Mouse (Mus musculus) CH12.LX (cell line): ENCODE measurements around the gene Tbc1d2b. TPM values are rescaled to one million over a fixed set of nuclear protein-coding genes. Genes with fewer than 3 reads are reported as not detected.
A peak's percentile ranks its signal among the peaks of the same experiment; 100 is the strongest.

Source experiments
- DNase-seq: peaks from one replicate; pipeline ENCODE4 v3.0.0-alpha.2; 2013; ENCODE audit errors: extremely low read depth
- H3K27ac ChIP-seq: 2 replicates; pipeline ENCODE4 v1.5.1; 2012; ENCODE audit warnings: low read depth, mild to moderate bottlenecking, control low read depth, moderate library complexity; ENCODE audit not compliant: insufficient read depth
- H3K27me3 ChIP-seq: replicated peaks from 2 replicates; pipeline ENCODE3; 2012; ENCODE audit warnings: inconsistent platforms
- H3K36me3 ChIP-seq, 2 experiments: replicated peaks in 1 of 2; 2 replicates each; pipeline versions ENCODE3 to v1.6.1; 2012; ENCODE audit warnings: inconsistent platforms in 1 of 2, low read length in 1 of 2, mild to moderate bottlenecking in 1 of 2, mixed read lengths in 1 of 2, moderate library complexity in 1 of 2; ENCODE audit not compliant: control insufficient read depth in 1 of 2, insufficient read depth in 1 of 2
- H3K4me1 ChIP-seq, 2 experiments: 2 replicates each; pipeline ENCODE4 v1.6.1; 2012; ENCODE audit warnings: inconsistent platforms in 1 of 2, moderate library complexity in 1 of 2; ENCODE audit not compliant: insufficient read depth in 2 of 2, control insufficient read depth in 1 of 2
- H3K4me2 ChIP-seq: 2 replicates; pipeline ENCODE4 v1.6.1; 2012; ENCODE audit warnings: low read depth, mild to moderate bottlenecking, control low read depth; ENCODE audit not compliant: poor library complexity, insufficient read depth, severe bottlenecking
- H3K4me3 ChIP-seq, 3 experiments: fragments of 150-350 bp in 1 of 3; sonication (generic) in 1 of 3; replicated peaks in 1 of 3; 2 replicates each; pipeline versions ENCODE3 to v1.5.1; 2011 to 2012; ENCODE audit warnings: low read depth in 2 of 3, low read length in 2 of 3, mild to moderate bottlenecking in 2 of 3, moderate library complexity in 2 of 3, control low read depth in 1 of 3, improper control_type of control experiment in 1 of 3, inconsistent platforms in 1 of 3, mixed read lengths in 1 of 3; ENCODE audit not compliant: poor library complexity in 1 of 3
- H3K79me2 ChIP-seq: replicated peaks from 2 replicates; pipeline ENCODE4 v1.6.1; 2012; ENCODE audit warnings: mild to moderate bottlenecking, moderate library complexity; ENCODE audit not compliant: control insufficient read depth, poor library complexity, insufficient read depth, severe bottlenecking; ENCODE audit errors: extremely low read depth
- H3K9ac ChIP-seq: 2 replicates; pipeline ENCODE4 v1.6.1; 2012; ENCODE audit warnings: low read depth, mild to moderate bottlenecking, control low read depth, moderate library complexity; ENCODE audit not compliant: insufficient read depth
- H3K9me3 ChIP-seq: replicated peaks from 2 replicates; pipeline ENCODE3; 2012; ENCODE audit warnings: low read length, inconsistent platforms, mixed read lengths
- BHLHE40 ChIP-seq: IDR thresholded peaks from 2 replicates; pipeline ENCODE4 v1.6.1; 2011; ENCODE audit warnings: mild to moderate bottlenecking, low read depth, low read length, improper control_type of control experiment
- CHD1 ChIP-seq: IDR thresholded peaks from 2 replicates; pipeline ENCODE4 v1.6.1; 2012; ENCODE audit warnings: low read depth, low read length, improper control_type of control experiment, inconsistent platforms
- CHD2 ChIP-seq: IDR thresholded peaks from 2 replicates; pipeline ENCODE4 v1.6.1; 2011; ENCODE audit warnings: low read length, improper control_type of control experiment
- CTCF ChIP-seq, 2 experiments: IDR thresholded peaks in 1 of 2; conservative IDR thresholded peaks in 1 of 2; 2 replicates each; pipeline ENCODE4 v1.5.1; 2011 to 2012; ENCODE audit warnings: low read depth in 2 of 2, low read length in 2 of 2, improper control_type of control experiment in 1 of 2, inconsistent platforms in 1 of 2, mild to moderate bottlenecking in 1 of 2, moderate library complexity in 1 of 2
- E2F4 ChIP-seq: IDR thresholded peaks from 2 replicates; pipeline ENCODE4 v1.6.1; 2011; ENCODE audit warnings: low read depth, low read length, improper control_type of control experiment; ENCODE audit not compliant: insufficient replicate concordance
- ETS1 ChIP-seq: conservative IDR thresholded peaks from 2 replicates; pipeline ENCODE4 v1.6.1; 2012; ENCODE audit warnings: low read depth, mild to moderate bottlenecking, inconsistent platforms, low read length, improper control_type of control experiment, moderate library complexity
- GABPA ChIP-seq: IDR thresholded peaks from 2 replicates; pipeline ENCODE4 v1.6.1; 2012; ENCODE audit warnings: low read depth, low read length, improper control_type of control experiment, inconsistent platforms; ENCODE audit not compliant: insufficient replicate concordance
- HCFC1 ChIP-seq: IDR thresholded peaks from 2 replicates; pipeline ENCODE4 v1.6.1; 2012; ENCODE audit warnings: low read depth, mild to moderate bottlenecking, inconsistent platforms, low read length, improper control_type of control experiment
- IRF4 ChIP-seq: IDR thresholded peaks from 2 replicates; pipeline ENCODE4 v1.6.1; 2014; ENCODE audit warnings: low read depth, mild to moderate bottlenecking, inconsistent platforms, low read length, improper control_type of control experiment
- JUN ChIP-seq: IDR thresholded peaks from 2 replicates; pipeline ENCODE4 v1.6.1; 2011; ENCODE audit warnings: low read depth, mild to moderate bottlenecking, low read length, improper control_type of control experiment, moderate library complexity; ENCODE audit not compliant: insufficient read depth
- JUND ChIP-seq: conservative IDR thresholded peaks from 2 replicates; pipeline ENCODE4 v1.6.1; 2011; ENCODE audit warnings: low read depth, low read length, improper control_type of control experiment
- KAT2A ChIP-seq: IDR thresholded peaks from 2 replicates; pipeline ENCODE4 v1.6.1; 2012; ENCODE audit warnings: low read length, improper control_type of control experiment, inconsistent platforms; ENCODE audit not compliant: insufficient replicate concordance
- MEF2A ChIP-seq: IDR thresholded peaks from 2 replicates; pipeline ENCODE4 v1.6.1; 2014; ENCODE audit warnings: low read depth, mild to moderate bottlenecking, inconsistent platforms, low read length, improper control_type of control experiment, borderline replicate concordance
- MXI1 ChIP-seq: IDR thresholded peaks from 2 replicates; pipeline ENCODE4 v1.6.1; 2011; ENCODE audit warnings: mild to moderate bottlenecking, low read depth, low read length, improper control_type of control experiment
- MYC ChIP-seq: IDR thresholded peaks from 2 replicates; pipeline ENCODE4 v1.6.1; 2011; ENCODE audit warnings: low read depth, mild to moderate bottlenecking, improper control_type of control experiment, low read length
- NELFE ChIP-seq: IDR thresholded peaks from 2 replicates; pipeline ENCODE4 v1.6.1; 2011; ENCODE audit warnings: low read depth, low read length, improper control_type of control experiment
- NRF1 ChIP-seq: IDR thresholded peaks from 2 replicates; pipeline ENCODE4 v1.6.1; 2014; ENCODE audit warnings: low read depth, mild to moderate bottlenecking, inconsistent platforms, low read length, improper control_type of control experiment, moderate library complexity
- RCOR1 ChIP-seq: conservative IDR thresholded peaks from 2 replicates; pipeline ENCODE4 v1.6.1; 2012; ENCODE audit warnings: low read depth, mild to moderate bottlenecking, inconsistent platforms, low read length, improper control_type of control experiment
- SIN3A ChIP-seq: IDR thresholded peaks from 2 replicates; pipeline ENCODE4 v1.6.1; 2012; ENCODE audit warnings: low read length, improper control_type of control experiment, inconsistent platforms
- TBP ChIP-seq: conservative IDR thresholded peaks from 2 replicates; pipeline ENCODE4 v1.6.1; 2011; ENCODE audit warnings: low read depth, low read length, improper control_type of control experiment
- TCF12 ChIP-seq: IDR thresholded peaks from 2 replicates; pipeline ENCODE4 v1.6.1; 2014; ENCODE audit warnings: low read depth, mild to moderate bottlenecking, inconsistent platforms, low read length, improper control_type of control experiment
- UBTF ChIP-seq: IDR thresholded peaks from 2 replicates; pipeline ENCODE4 v1.6.1; 2012; ENCODE audit warnings: low read depth, mild to moderate bottlenecking, inconsistent platforms, low read length, improper control_type of control experiment, moderate library complexity
- USF1 ChIP-seq: IDR thresholded peaks from 2 replicates; pipeline ENCODE4 v1.6.1; 2014; ENCODE audit warnings: low read depth, mild to moderate bottlenecking, inconsistent platforms, low read length, improper control_type of control experiment
- USF2 ChIP-seq: conservative IDR thresholded peaks from 2 replicates; pipeline ENCODE4 v1.6.1; 2011; ENCODE audit warnings: low read depth, low read length, improper control_type of control experiment
- ZC3H11A ChIP-seq: IDR thresholded peaks from 2 replicates; pipeline ENCODE4 v1.6.1; 2012; ENCODE audit warnings: low read depth, mild to moderate bottlenecking, inconsistent platforms, low read length, improper control_type of control experiment
- ZKSCAN1 ChIP-seq: IDR thresholded peaks from 2 replicates; pipeline ENCODE4 v1.6.1; 2012; ENCODE audit warnings: low read depth, inconsistent platforms, low read length, improper control_type of control experiment, borderline replicate concordance
- ZMIZ1 ChIP-seq: IDR thresholded peaks from 2 replicates; pipeline ENCODE4 v1.6.1; 2012; ENCODE audit warnings: low read depth, mild to moderate bottlenecking, inconsistent platforms, low read length, improper control_type of control experiment
- ZNF384 ChIP-seq: IDR thresholded peaks from 2 replicates; pipeline ENCODE4 v1.6.1; 2012; ENCODE audit warnings: low read depth, low read length, improper control_type of control experiment, inconsistent platforms
- dilution Hi-C: fragments of 300-500 bp; cut with MboI; formaldehyde crosslinking; loops from 2 replicates; pipeline ENCODE4 v1.14.3; 2020; ENCODE audit warnings: low sequenced_read_pairs; ENCODE audit not compliant: extremely low pct_unique_long_range_greater_than_20kb, extremely low pct_ligation_motif_present
- in situ Hi-C: fragments of 300-500 bp; cut with MboI; formaldehyde crosslinking; loops from 3 replicates; pipeline ENCODE4 v1.14.3; 2019; ENCODE audit warnings: low sequenced_read_pairs, low pct_ligation_motif_present, low pct_unique_long_range_greater_than_20kb, mixed read lengths
- polyA plus RNA-seq: library from polyadenylated mRNA; unstranded; fragments of >175 nt; gene quantifications from 2 replicates; pipeline ENCODE4 v1.2.1, GENCODE M21; 2012; ENCODE audit warnings: low read depth; ENCODE audit not compliant: insufficient read length
- total RNA-seq, 2 experiments: library from RNA; depleted of rRNA; stranded (reverse); fragments of 300-350 nt in 1 of 2; fragments of >200 nt in 1 of 2; gene quantifications; 2 replicates each; pipeline ENCODE4 v1.2.3; 2012 to 2014

The Tbc1d2b gene
- total and polyA plus RNA-seq, 3 experiments: 0.60 to 1.3 (median 0.76) TPM

DNA sequence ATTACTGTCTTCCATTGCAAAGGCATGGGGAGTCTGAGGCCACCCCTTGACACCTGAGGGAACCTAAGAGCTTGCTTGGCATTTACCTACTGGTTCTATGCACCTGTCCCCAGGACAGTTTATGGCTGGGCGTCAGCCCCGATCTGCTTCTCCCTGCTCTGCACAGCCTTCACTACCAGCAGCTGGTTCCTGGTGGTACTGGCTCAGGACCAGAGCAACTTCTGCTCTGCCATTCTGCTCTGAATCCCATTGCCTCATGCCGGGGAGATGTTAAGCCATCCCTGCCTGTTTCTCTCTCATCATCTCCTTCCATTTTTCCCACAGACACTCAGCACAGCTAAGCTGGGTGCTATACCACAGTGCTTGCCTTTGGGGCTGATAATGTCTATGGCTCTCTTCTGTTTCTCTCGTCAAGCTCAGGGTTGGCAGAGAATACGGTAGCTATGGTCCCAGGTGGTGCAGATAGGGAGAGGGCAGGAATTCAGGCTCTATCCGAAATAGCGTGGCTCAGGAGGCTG, 72.7 kb downstream of the Tbc1d2b start:
- Histone ChIP-seq H3K4me2 (no peak overlapping the region), H3K27me3 (no peaks in the 10 kb centered on the region), H3K9me3 (no peaks in the 10 kb centered on the region), H3K36me3 (peaks cover 11 to 67% of the 10 kb centered on the region in 2 experiments), H3K79me2 (no peaks in the 10 kb centered on the region), H3K27ac (peak overlapping the region; percentile 79), H3K9ac (no peak overlapping the region), H3K4me3 (no peak overlapping the region), H3K4me1 (peaks cover 62 to 88% of the 10 kb centered on the region in 2 experiments)
- dilution Hi-C loops (no loop called here), in situ Hi-C loops (loop anchor here (5.0 kb wide), 1 partner anchor 86 kb away; the partner anchor contains the start of gene Morf4l1)
- TF ChIP-seq CTCF (conservative IDR thresholded peaks at IDR 0.05 in 1 of 2, IDR thresholded peaks at IDR 0.05 in 1 of 2; ENCODE audit: low read depth in 2 of 2, low read length in 2 of 2) (no peak), ZMIZ1 (no peak), E2F4 (no peak), ETS1 (no peak), MYC (no peak), BHLHE40 (no peak), CHD2 (no peak), NELFE (no peak; the same call in 1 of the 2 replicates), USF2 (no peak), MEF2A (no peak), GABPA (no peak), NRF1 (no peak), JUND (no peak), ZKSCAN1 (no peak), SIN3A (no peak), MXI1 (no peak), ZC3H11A (no peak)
- DNase-seq: no peak

DNA sequence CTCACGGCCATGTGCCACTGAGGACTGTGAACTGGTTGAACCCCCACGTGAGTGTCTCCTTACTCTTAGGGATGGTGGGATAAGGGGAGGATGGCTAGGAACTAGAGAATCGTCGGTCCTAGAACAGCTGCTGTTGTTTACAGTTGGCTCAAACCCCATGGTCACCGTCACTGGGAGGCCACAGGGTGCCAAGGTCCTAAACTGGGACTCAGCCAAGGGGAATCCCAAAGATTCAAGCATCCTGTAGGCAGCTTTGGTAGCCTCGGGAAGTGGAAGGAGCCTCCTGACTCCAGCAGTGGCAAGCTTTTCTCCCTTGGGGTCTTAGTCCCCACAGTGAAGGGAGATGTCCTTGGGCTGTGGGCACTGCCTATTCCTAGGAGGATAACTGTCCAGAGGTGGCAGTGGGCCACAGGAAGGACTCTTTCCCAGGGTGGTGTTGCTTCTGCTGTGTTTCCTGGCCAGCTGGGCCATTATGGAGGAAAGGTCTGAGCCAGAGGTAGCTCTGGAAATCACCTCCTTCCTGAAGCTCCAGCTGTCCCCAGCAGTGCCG, 73.4 kb downstream of the Tbc1d2b start:
- DNase-seq: no peak
- Histone ChIP-seq H3K4me3 (no peak overlapping the region), H3K9ac (no peak overlapping the region), H3K36me3 (peaks cover 18 to 74% of the 10 kb centered on the region in 2 experiments), H3K9me3 (no peaks in the 10 kb centered on the region), H3K79me2 (no peaks in the 10 kb centered on the region), H3K4me1 (peaks cover 56 to 81% of the 10 kb centered on the region in 2 experiments), H3K27me3 (no peaks in the 10 kb centered on the region), H3K27ac (no peak overlapping the region), H3K4me2 (no peak overlapping the region)
- in situ Hi-C loops: loop anchor here (5.0 kb wide), 1 partner anchor 85 kb away; the partner anchor contains the start of gene Morf4l1
- no peak for TF ChIP-seq HCFC1
- no peak for TF ChIP-seq CHD1
- no peak for TF ChIP-seq CTCF (conservative IDR thresholded peaks at IDR 0.05 in 1 of 2, IDR thresholded peaks at IDR 0.05 in 1 of 2; ENCODE audit: low read depth in 2 of 2, low read length in 2 of 2)
- TF ChIP-seq USF1: no peak
- TF ChIP-seq GABPA: no peak
- no peak for TF ChIP-seq SIN3A
- no peak for TF ChIP-seq CHD2
- no peak for TF ChIP-seq JUN
- no peak for TF ChIP-seq TBP
- no peak for TF ChIP-seq ETS1
- no peak for TF ChIP-seq IRF4
- no peak for TF ChIP-seq TCF12
- no peak for TF ChIP-seq KAT2A
- no peak for TF ChIP-seq RCOR1
- TF ChIP-seq NRF1: no peak
- no peak for TF ChIP-seq UBTF
- no peak for TF ChIP-seq ZNF384
- no peak for TF ChIP-seq E2F4
- dilution Hi-C loops: no loop called here
